Mouse (Mus musculus) intestine, embryonic 14.5 days (tissue): Measurements from ENCODE around the gene Gadl1. TPM values are rescaled to one million over a fixed set of nuclear protein-coding genes. Genes with fewer than 3 reads are reported as not detected.

Source experiments
- ATAC-seq: fragments of 200-750 bp; cut with Nextera tagmentation; replicated peaks from 2 replicates; pipeline ENCODE4 v1.8.0; 2017; ENCODE audit warnings: low read depth, moderate number of reproducible peaks, moderate TSS enrichment, moderate library complexity; ENCODE audit not compliant: low FRiP score, low TSS enrichment
- DNase-seq: peaks from one replicate; pipeline ENCODE4 v3.0.0-alpha.2; 2018; ENCODE audit warnings: low spot score
- H3K27ac ChIP-seq: fragments of 300-500 bp; sonication (generic); 2 replicates; pipeline ENCODE4 v1.5.1; 2014; ENCODE audit warnings: low read depth, mild to moderate bottlenecking, control low read depth
- H3K27me3 ChIP-seq: fragments of 300-500 bp; sonication (generic); replicated peaks from 2 replicates; pipeline ENCODE4 v1.6.1; 2014; ENCODE audit warnings: low read length, control low read depth; ENCODE audit not compliant: control insufficient read depth, insufficient read depth
- H3K36me3 ChIP-seq: fragments of 300-500 bp; sonication (generic); 2 replicates; pipeline ENCODE4 v1.6.1; 2014; ENCODE audit warnings: low read length, control low read depth; ENCODE audit not compliant: control insufficient read depth, insufficient read depth
- H3K4me1 ChIP-seq: fragments of 300-500 bp; sonication (generic); replicated peaks from 2 replicates; pipeline ENCODE4 v1.6.1; 2014; ENCODE audit warnings: low read length, control low read depth, mixed read lengths; ENCODE audit not compliant: control insufficient read depth, insufficient read depth
- H3K4me2 ChIP-seq: fragments of 300-500 bp; sonication (generic); 2 replicates; pipeline ENCODE4 v1.6.1; 2014; ENCODE audit warnings: low read length
- H3K4me3 ChIP-seq: fragments of 300-500 bp; sonication (generic); 2 replicates; pipeline ENCODE4 v1.5.1; 2014; ENCODE audit warnings: low read depth, low read length, control low read depth, mixed read lengths
- H3K9ac ChIP-seq: fragments of 300-500 bp; sonication (generic); 2 replicates; pipeline ENCODE4 v1.6.1; 2014; ENCODE audit warnings: mild to moderate bottlenecking, low read length
- H3K9me3 ChIP-seq: fragments of 300-500 bp; sonication (generic); 2 replicates; pipeline ENCODE4 v1.6.1; 2016; ENCODE audit warnings: low read length, control low read depth; ENCODE audit not compliant: control insufficient read depth
- WGBS: fragments of 180-500 bp; shearing (Covaris S2); extraction: QIAGEN DNeasy Blood & Tissue Kit; methylation state at CpG from one replicate; pipeline ENCODE4 v1.1.7; 2014; 5-methylcytosine and 5-hydroxymethylcytosine counted together
- polyA plus RNA-seq: library from polyadenylated mRNA; unstranded; fragments of >200 nt; fragmentation: Nextera tagmentation; extraction: Ambion mirVana; gene quantifications from 2 replicates; pipeline ENCODE4 v1.2.1, GENCODE M21; 2014

Gadl1 gene
- polyA plus RNA-seq, 1 experiment from 2014 or later, result 0.38 TPM

- Histone ChIP-seq H3K9ac (no peak overlapping the region), H3K4me1 (no peaks in the 10 kb centered on the region), H3K27ac (no peak overlapping the region), H3K36me3 (no peaks in the 10 kb centered on the region), H3K4me3 (no peak overlapping the region), H3K27me3 (no peaks in the 10 kb centered on the region), H3K9me3 (no peaks in the 10 kb centered on the region), H3K4me2 (no peak overlapping the region)
- 70% methylated on average over 4 of the region's 4 CpGs for WGBS
- ATAC-seq (no peak), DNase-seq (no peak)
Measured at GRCm38 (mm10) chr9:115942486-115942885, 33.2 kb downstream of the Gadl1 start.

- DNase-seq (no peak), ATAC-seq (no peak)
- H3K4me1 ChIP-seq, result no peaks in the 10 kb centered on the region
- H3K9ac ChIP-seq, result no peak overlapping the region
- H3K4me3 ChIP-seq, result no peak overlapping the region
- no peaks in the 10 kb centered on the region for H3K36me3 ChIP-seq
- H3K9me3 ChIP-seq, result no peaks in the 10 kb centered on the region
- H3K27me3 ChIP-seq, result no peaks in the 10 kb centered on the region
- no peak overlapping the region for H3K27ac ChIP-seq
- no peak overlapping the region for H3K4me2 ChIP-seq
- WGBS, result 28% methylated on average over 7 of the region's 7 CpGs
Measured at GRCm38 (mm10) chr9:115942989-115943388, 33.7 kb downstream of the Gadl1 start.

- Histone ChIP-seq H3K4me1 (no peaks in the 10 kb centered on the region), H3K27me3 (no peaks in the 10 kb centered on the region), H3K36me3 (no peaks in the 10 kb centered on the region), H3K4me3 (no peak overlapping the region), H3K27ac (no peak overlapping the region), H3K9ac (no peak overlapping the region), H3K9me3 (no peaks in the 10 kb centered on the region), H3K4me2 (no peak overlapping the region)
- 85% methylated on average over 10 of the region's 10 CpGs for WGBS
- no peak for ATAC-seq
- no peak for DNase-seq
Measured at GRCm38 (mm10) chr9:115943577-115944320, 34.5 kb downstream of the Gadl1 start.

- Histone ChIP-seq H3K4me2 (no peak overlapping the region), H3K27me3 (no peaks in the 10 kb centered on the region), H3K27ac (no peak overlapping the region), H3K9ac (no peak overlapping the region), H3K4me3 (no peak overlapping the region), H3K4me1 (no peaks in the 10 kb centered on the region), H3K36me3 (no peaks in the 10 kb centered on the region), H3K9me3 (no peaks in the 10 kb centered on the region)
- DNase-seq (no peak), ATAC-seq (no peak)
- WGBS, result 83% methylated on average over 7 of the region's 7 CpGs
Measured at GRCm38 (mm10) chr9:115965056-115965455, 55.8 kb downstream of the Gadl1 start.

- H3K27ac ChIP-seq, result no peak overlapping the region
- no peak overlapping the region for H3K4me3 ChIP-seq
- ATAC-seq (no peak), DNase-seq (no peak)
- no peak overlapping the region for H3K9ac ChIP-seq
- no peaks in the 10 kb centered on the region for H3K9me3 ChIP-seq
- no peak overlapping the region for H3K4me2 ChIP-seq
- H3K4me1 ChIP-seq, result no peaks in the 10 kb centered on the region
- H3K36me3 ChIP-seq, result no peaks in the 10 kb centered on the region
- H3K27me3 ChIP-seq, result no peaks in the 10 kb centered on the region
- 78% methylated on average over 4 of the region's 4 CpGs for WGBS
Measured at GRCm38 (mm10) chr9:115966116-115966515, 56.9 kb downstream of the Gadl1 start.

- no peak overlapping the region for H3K4me3 ChIP-seq
- WGBS, result 85% methylated on average over 5 of the region's 5 CpGs
- DNase-seq (no peak), ATAC-seq (no peak)
- no peaks in the 10 kb centered on the region for H3K4me1 ChIP-seq
- no peak overlapping the region for H3K4me2 ChIP-seq
- no peak overlapping the region for H3K9ac ChIP-seq
- H3K36me3 ChIP-seq, result no peaks in the 10 kb centered on the region
- H3K9me3 ChIP-seq, result no peaks in the 10 kb centered on the region
- no peak overlapping the region for H3K27ac ChIP-seq
- no peaks in the 10 kb centered on the region for H3K27me3 ChIP-seq
Measured at GRCm38 (mm10) chr9:115966746-115967145, 57.5 kb downstream of the Gadl1 start.

GRCm38 (mm10) chr9:115967638-115968037 is 58.4 kb downstream of the Gadl1 start:
- Histone ChIP-seq H3K27me3 (no peaks in the 10 kb centered on the region), H3K4me3 (no peak overlapping the region), H3K4me1 (no peaks in the 10 kb centered on the region), H3K9ac (no peak overlapping the region), H3K27ac (no peak overlapping the region), H3K4me2 (no peak overlapping the region), H3K9me3 (no peaks in the 10 kb centered on the region), H3K36me3 (no peaks in the 10 kb centered on the region)
- DNase-seq (no peak), ATAC-seq (no peak)
- WGBS, result 89% methylated on average over 5 of the region's 5 CpGs

- 81% methylated on average over 6 of the region's 6 CpGs for WGBS
Measured at GRCm38 (mm10) chr9:115976901-115977300, 67.6 kb downstream of the Gadl1 start.

GRCm38 (mm10) chr9:115977598-115978240 is 68.5 kb downstream of the Gadl1 start:
- DNase-seq (no peak), ATAC-seq (no peak)
- no peaks in the 10 kb centered on the region for H3K36me3 ChIP-seq
- H3K4me3 ChIP-seq, result no peak overlapping the region
- H3K9ac ChIP-seq, result no peak overlapping the region
- no peaks in the 10 kb centered on the region for H3K9me3 ChIP-seq
- no peaks in the 10 kb centered on the region for H3K27me3 ChIP-seq
- 86% methylated on average over 15 of the region's 15 CpGs for WGBS
- no peak overlapping the region for H3K27ac ChIP-seq
- H3K4me2 ChIP-seq, result no peak overlapping the region
- no peaks in the 10 kb centered on the region for H3K4me1 ChIP-seq

More at GRCm38 (mm10) chr9:115976901-115977300, 67.6 kb downstream of the Gadl1 start:
- no peak overlapping the region for H3K27ac ChIP-seq
- DNase-seq (no peak), ATAC-seq (no peak)
- no peak overlapping the region for H3K4me3 ChIP-seq
- no peak overlapping the region for H3K9ac ChIP-seq
- H3K9me3 ChIP-seq, result no peaks in the 10 kb centered on the region
- no peaks in the 10 kb centered on the region for H3K27me3 ChIP-seq
- no peaks in the 10 kb centered on the region for H3K4me1 ChIP-seq
- no peak overlapping the region for H3K4me2 ChIP-seq
- no peaks in the 10 kb centered on the region for H3K36me3 ChIP-seq
